Mouse (Mus musculus): ENCODE data around the gene H2-Oa. TPM values are rescaled to one million over a fixed set of nuclear protein-coding genes. Genes with fewer than 3 reads are reported as not detected.

Gene H2-Oa
- 228 and 326 TPM in 2 replicates for polyA plus RNA-seq (2012; rRNA removed)

- Histone ChIP-seq H3K4me3 (ENCODE audit: extremely low read depth, insufficient read depth, insufficient read length) (peak within 1 kb of the TSS; percentile 69), H3K36me3 (ENCODE audit: control insufficient read depth, insufficient read depth, low read length) (peaks cover 9% of the 10 kb centered on the region), H3K27ac (ENCODE audit: insufficient read depth, low read length) (peak within 1 kb of the TSS; percentile 96), H3K4me1 (ENCODE audit: control insufficient read depth, insufficient read depth, insufficient read length) (peaks cover 18% of the 10 kb centered on the region; the same call in 1 of the 2 replicates), H3K27me3 (ENCODE audit: control insufficient read depth, insufficient read depth, low read length) (no peaks in the 10 kb centered on the region)
- 3% methylated on average over 11 of the region's 11 CpGs for WGBS
- no peak for TF ChIP-seq CTCF (IDR thresholded peaks at IDR 0.05; ENCODE audit: extremely low read depth, insufficient read depth, insufficient read length, insufficient replicate concordance)
- TF ChIP-seq POLR2A (IDR thresholded peaks at IDR 0.05; ENCODE audit: low read depth, low read length) = peak; percentile 11
- peak in 1 of 2 experiments; percentile 71 for DNase-seq (ENCODE audit: low read depth in 1 of 2, low spot score in 2 of 2)
These were observed at the start of gene H2-Oa for GRCm38 (mm10) chr17:34092197-34092875. Gene H2-Oa, plus strand, starts transcription at chr17:34092340.

- Histone ChIP-seq H3K4me1 (ENCODE audit: control insufficient read depth, insufficient read depth, insufficient read length) (no peaks in the 10 kb centered on the region; the same call in 1 of the 2 replicates), H3K27ac (ENCODE audit: insufficient read depth, low read length) (no peak overlapping the region), H3K27me3 (ENCODE audit: control insufficient read depth, insufficient read depth, low read length) (no peaks in the 10 kb centered on the region), H3K4me3 (ENCODE audit: extremely low read depth, insufficient read depth, insufficient read length) (no peak overlapping the region), H3K36me3 (ENCODE audit: control insufficient read depth, insufficient read depth, low read length) (no peaks in the 10 kb centered on the region)
- TF ChIP-seq CTCF (IDR thresholded peaks at IDR 0.05; ENCODE audit: extremely low read depth, insufficient read depth, insufficient read length, insufficient replicate concordance) (no peak), POLR2A (IDR thresholded peaks at IDR 0.05; ENCODE audit: low read depth, low read length) (no peak)
- WGBS = 91% methylated on average over 14 of the region's 14 CpGs
- no peak for DNase-seq (ENCODE audit: low read depth in 1 of 2, low spot score in 2 of 2)
These were observed 46.2 kb upstream of the H2-Oa start for GRCm38 (mm10) chr17:34045941-34046340.

- Histone ChIP-seq H3K27ac (ENCODE audit: insufficient read depth, low read length) (peak overlapping the region; percentile 43; the same call in 1 of the 2 replicates), H3K27me3 (ENCODE audit: control insufficient read depth, insufficient read depth, low read length) (no peaks in the 10 kb centered on the region), H3K36me3 (ENCODE audit: control insufficient read depth, insufficient read depth, low read length) (no peaks in the 10 kb centered on the region), H3K4me1 (ENCODE audit: control insufficient read depth, insufficient read depth, insufficient read length) (no peaks in the 10 kb centered on the region; the same call in 1 of the 2 replicates), H3K4me3 (ENCODE audit: extremely low read depth, insufficient read depth, insufficient read length) (no peak overlapping the region)
- DNase-seq (ENCODE audit: low read depth in 1 of 2, low spot score in 2 of 2) = peak in 1 of 2 experiments; percentile 61
- 48% methylated on average over 5 of the region's 5 CpGs for WGBS
- TF ChIP-seq CTCF (IDR thresholded peaks at IDR 0.05; ENCODE audit: extremely low read depth, insufficient read depth, insufficient read length, insufficient replicate concordance) (no peak), POLR2A (IDR thresholded peaks at IDR 0.05; ENCODE audit: low read depth, low read length) (no peak)
These were observed 44.6 kb upstream of the H2-Oa start for GRCm38 (mm10) chr17:34047404-34048050.

- Histone ChIP-seq H3K36me3 (ENCODE audit: control insufficient read depth, insufficient read depth, low read length) (no peaks in the 10 kb centered on the region), H3K4me1 (ENCODE audit: control insufficient read depth, insufficient read depth, insufficient read length) (no peaks in the 10 kb centered on the region), H3K27me3 (ENCODE audit: control insufficient read depth, insufficient read depth, low read length) (no peaks in the 10 kb centered on the region), H3K4me3 (ENCODE audit: extremely low read depth, insufficient read depth, insufficient read length) (no peak overlapping the region), H3K27ac (ENCODE audit: insufficient read depth, low read length) (no peak overlapping the region)
- 24% methylated on average over 7 of the region's 7 CpGs for WGBS
- TF ChIP-seq POLR2A (IDR thresholded peaks at IDR 0.05; ENCODE audit: low read depth, low read length) = no peak
- TF ChIP-seq CTCF (IDR thresholded peaks at IDR 0.05; ENCODE audit: extremely low read depth, insufficient read depth, insufficient read length, insufficient replicate concordance) = no peak
- no peak for DNase-seq (ENCODE audit: low read depth in 1 of 2, low spot score in 2 of 2)
These were observed 34.9 kb upstream of the H2-Oa start for GRCm38 (mm10) chr17:34057224-34057623.

GRCm38 (mm10) chr17:34068864-34069263, 23.3 kb upstream of the H2-Oa start:
- no peak for DNase-seq (ENCODE audit: low read depth in 1 of 2, low spot score in 2 of 2)
- no peaks in the 10 kb centered on the region for H3K36me3 ChIP-seq (ENCODE audit: control insufficient read depth, insufficient read depth, low read length)
- H3K4me3 ChIP-seq (ENCODE audit: extremely low read depth, insufficient read depth, insufficient read length) = no peak overlapping the region
- peaks cover 19% of the 10 kb centered on the region for H3K4me1 ChIP-seq (ENCODE audit: control insufficient read depth, insufficient read depth, insufficient read length)
- 41% methylated on average over 3 of the region's 3 CpGs for WGBS
- TF ChIP-seq CTCF (IDR thresholded peaks at IDR 0.05; ENCODE audit: extremely low read depth, insufficient read depth, insufficient read length, insufficient replicate concordance) = no peak
- no peak for TF ChIP-seq POLR2A (IDR thresholded peaks at IDR 0.05; ENCODE audit: low read depth, low read length)
- H3K27ac ChIP-seq (ENCODE audit: insufficient read depth, low read length) = no peak overlapping the region
- no peaks in the 10 kb centered on the region for H3K27me3 ChIP-seq (ENCODE audit: control insufficient read depth, insufficient read depth, low read length)

- peaks cover 2% of the 10 kb centered on the region; the same call in 1 of the 2 replicates for H3K27me3 ChIP-seq (ENCODE audit: control insufficient read depth, insufficient read depth, low read length)
- no peak overlapping the region for H3K27ac ChIP-seq (ENCODE audit: insufficient read depth, low read length)
- peak; percentile 28 to 54 for DNase-seq (ENCODE audit: low read depth in 1 of 2, low spot score in 2 of 2)
- no peak overlapping the region for H3K4me3 ChIP-seq (ENCODE audit: extremely low read depth, insufficient read depth, insufficient read length)
- TF ChIP-seq POLR2A (IDR thresholded peaks at IDR 0.05; ENCODE audit: low read depth, low read length) (no peak), CTCF (IDR thresholded peaks at IDR 0.05; ENCODE audit: extremely low read depth, insufficient read depth, insufficient read length, insufficient replicate concordance) (no peak)
- WGBS = 51% methylated on average over 5 of the region's 5 CpGs
- no peaks in the 10 kb centered on the region for H3K36me3 ChIP-seq (ENCODE audit: control insufficient read depth, insufficient read depth, low read length)
- peaks cover 19% of the 10 kb centered on the region for H3K4me1 ChIP-seq (ENCODE audit: control insufficient read depth, insufficient read depth, insufficient read length)
These were observed 20.0 kb upstream of the H2-Oa start for GRCm38 (mm10) chr17:34072091-34072490.
